Mouse (Mus musculus) hindbrain, embryonic 16.5 days (tissue): ENCODE measurements around the gene Prkcg. TPM values are rescaled to one million over a fixed set of nuclear protein-coding genes. Genes with fewer than 3 reads are reported as not detected.

Experiments used
- ATAC-seq: fragments of 200-750 bp; cut with Nextera tagmentation; 2 replicates; pipeline ENCODE4 v1.8.0; 2017; ENCODE audit warnings: moderate TSS enrichment, moderate library complexity
- H3K27ac ChIP-seq: fragments of 300-500 bp; sonication (generic); 2 replicates; pipeline ENCODE4 v1.5.1; 2014; ENCODE audit warnings: low read depth, mild to moderate bottlenecking, control low read depth, low read length, moderate library complexity
- H3K27me3 ChIP-seq: fragments of 300-500 bp; sonication (generic); replicated peaks from 2 replicates; pipeline ENCODE4 v1.6.1; 2014; ENCODE audit warnings: low read length; ENCODE audit not compliant: control insufficient read depth, insufficient read depth
- H3K36me3 ChIP-seq: fragments of 300-500 bp; sonication (generic); 2 replicates; pipeline ENCODE4 v1.6.1; 2014; ENCODE audit warnings: mild to moderate bottlenecking, low read length, moderate library complexity, mixed read lengths; ENCODE audit not compliant: control insufficient read depth, insufficient read depth
- H3K4me1 ChIP-seq: fragments of 300-500 bp; sonication (generic); 2 replicates; pipeline ENCODE4 v1.6.1; 2014; ENCODE audit warnings: low read depth, low read length; ENCODE audit not compliant: control insufficient read depth, insufficient read depth
- H3K4me2 ChIP-seq: fragments of 300-500 bp; sonication (generic); 2 replicates; pipeline ENCODE4 v1.6.1; 2014; ENCODE audit warnings: mild to moderate bottlenecking, low read length, control low read depth, moderate library complexity
- H3K4me3 ChIP-seq: fragments of 300-500 bp; sonication (generic); 2 replicates; pipeline ENCODE4 v1.5.1; 2014; ENCODE audit warnings: mild to moderate bottlenecking, low read length, control low read depth, moderate library complexity
- H3K9ac ChIP-seq: fragments of 300-500 bp; sonication (generic); 2 replicates; pipeline ENCODE4 v1.6.1; 2014; ENCODE audit warnings: low read depth, mild to moderate bottlenecking, control low read depth, low read length, moderate library complexity
- H3K9me3 ChIP-seq: fragments of 300-500 bp; sonication (generic); 2 replicates; pipeline ENCODE4 v1.6.1; 2014; ENCODE audit warnings: mild to moderate bottlenecking, low read length, moderate library complexity; ENCODE audit not compliant: control insufficient read depth
- WGBS: fragments of 180-500 bp; shearing (Covaris S2); extraction: QIAGEN DNeasy Blood & Tissue Kit; methylation state at CpG from one replicate; pipeline ENCODE4 v1.1.7; 2014; 5-methylcytosine and 5-hydroxymethylcytosine counted together
- polyA plus RNA-seq: library from polyadenylated mRNA; unstranded; fragments of >200 nt; fragmentation: Nextera tagmentation; extraction: Ambion mirVana; gene quantifications from 2 replicates; pipeline ENCODE4 v1.2.1, GENCODE M21; 2015

Gene Prkcg
- polyA plus RNA-seq, 1 experiment from 2014 or later, result 2.3 TPM

DNA sequence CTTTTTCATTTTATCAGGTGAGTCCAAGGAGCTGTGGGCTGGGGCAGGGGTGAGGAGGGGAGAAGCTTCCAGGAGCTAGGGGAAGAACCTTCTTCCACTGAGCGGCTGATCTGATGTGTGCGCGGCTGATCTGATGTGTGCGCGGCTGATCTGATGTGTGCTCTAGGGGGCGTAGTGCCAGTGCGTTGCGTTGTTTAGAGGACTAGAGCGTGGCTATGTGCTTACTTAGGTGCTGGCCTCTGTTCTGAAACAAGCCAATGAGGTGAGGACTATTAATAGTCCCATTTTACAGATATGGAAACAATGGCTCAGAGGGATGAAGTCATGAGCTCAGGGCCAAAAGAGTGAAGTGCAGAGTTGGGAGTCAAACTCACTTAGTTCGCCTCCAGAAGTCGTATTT lies 50.0 kb downstream of the Prkcg start:
- H3K9ac ChIP-seq, result no peak overlapping the region
- peaks cover 24% of the 10 kb centered on the region for H3K36me3 ChIP-seq
- no peaks in the 10 kb centered on the region for H3K9me3 ChIP-seq
- no peak for ATAC-seq
- no peak overlapping the region for H3K4me2 ChIP-seq
- no peak overlapping the region for H3K4me3 ChIP-seq
- WGBS, result 94% methylated on average over 11 of the region's 11 CpGs
- no peak overlapping the region for H3K27ac ChIP-seq
- no peaks in the 10 kb centered on the region for H3K27me3 ChIP-seq
- H3K4me1 ChIP-seq, result 0 out of 2 replicates have a peak, but pooled peaks cover 2% of the 10 kb centered on the region

- H3K4me1 ChIP-seq, result no peaks in the 10 kb centered on the region
- H3K9me3 ChIP-seq, result no peaks in the 10 kb centered on the region
- H3K4me2 ChIP-seq, result no peak overlapping the region
- no peak for ATAC-seq
- no peaks in the 10 kb centered on the region for H3K27me3 ChIP-seq
- peaks cover 34% of the 10 kb centered on the region for H3K36me3 ChIP-seq
- 89% methylated on average over 3 of the region's 3 CpGs for whole genome bisulfite sequencing
- H3K4me3 ChIP-seq, result no peak overlapping the region
- no peak overlapping the region for H3K9ac ChIP-seq
- no peak overlapping the region for H3K27ac ChIP-seq
These were observed 54.9 kb downstream of the Prkcg start for GRCm38 (mm10) chr7:3343861-3344260.

GRCm38 (mm10) chr7:3345301-3345700 lies 56.3 kb downstream of the Prkcg start:
- Histone ChIP-seq H3K4me2 (no peak overlapping the region), H3K27me3 (no peaks in the 10 kb centered on the region), H3K4me3 (no peak overlapping the region), H3K9ac (no peak overlapping the region), H3K27ac (no peak overlapping the region), H3K9me3 (no peaks in the 10 kb centered on the region), H3K36me3 (peaks cover 30% of the 10 kb centered on the region), H3K4me1 (no peaks in the 10 kb centered on the region)
- ATAC-seq, result no peak
- WGBS, result 92% methylated on average over 3 of the region's 3 CpGs

- no peaks in the 10 kb centered on the region for H3K9me3 ChIP-seq
- no peak overlapping the region for H3K4me2 ChIP-seq
- peaks cover 21% of the 10 kb centered on the region for H3K36me3 ChIP-seq
- WGBS, result 38% methylated on average over 20 of the region's 20 CpGs
- no peak overlapping the region for H3K4me3 ChIP-seq
- H3K27me3 ChIP-seq, result no peaks in the 10 kb centered on the region
- H3K4me1 ChIP-seq, result no peaks in the 10 kb centered on the region
- ATAC-seq, result no peak; the same call in 1 of the 2 replicates
- H3K9ac ChIP-seq, result no peak overlapping the region
- no peak overlapping the region for H3K27ac ChIP-seq
These were observed 58.6 kb downstream of the Prkcg start for GRCm38 (mm10) chr7:3347366-3348287.

DNA sequence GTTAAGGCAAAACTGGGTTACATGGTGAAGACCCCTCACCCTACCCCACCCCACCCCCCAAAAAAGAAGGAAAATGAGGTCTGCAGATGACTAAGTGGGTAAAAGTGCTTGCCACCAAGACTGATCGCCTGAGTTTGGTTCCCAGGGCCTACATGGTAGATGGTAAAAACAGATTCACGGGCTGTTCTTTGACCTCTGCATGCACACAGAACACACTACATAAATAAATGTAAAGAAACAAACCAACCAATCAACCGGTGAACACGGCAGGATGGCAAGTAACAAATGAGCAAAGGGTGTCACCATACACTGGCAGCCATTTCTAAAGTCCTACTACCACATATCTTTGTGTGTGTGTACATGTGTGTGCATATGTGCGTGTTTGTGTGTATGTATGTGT lies 59.3 kb downstream of the Prkcg start:
- Histone ChIP-seq H3K4me1 (no peaks in the 10 kb centered on the region), H3K4me3 (no peak overlapping the region), H3K36me3 (peaks cover 21% of the 10 kb centered on the region), H3K9ac (no peak overlapping the region), H3K27me3 (no peaks in the 10 kb centered on the region), H3K4me2 (no peak overlapping the region), H3K9me3 (no peaks in the 10 kb centered on the region), H3K27ac (no peak overlapping the region)
- WGBS, result 68% methylated on average over 5 of the region's 5 CpGs
- ATAC-seq, result no peak

GRCm38 (mm10) chr7:3349775-3350174 lies 60.8 kb downstream of the Prkcg start:
- Histone ChIP-seq H3K9me3 (no peaks in the 10 kb centered on the region), H3K9ac (no peak overlapping the region), H3K4me2 (no peak overlapping the region), H3K4me1 (no peaks in the 10 kb centered on the region), H3K27me3 (no peaks in the 10 kb centered on the region), H3K36me3 (peaks cover 18% of the 10 kb centered on the region), H3K27ac (no peak overlapping the region), H3K4me3 (no peak overlapping the region)
- WGBS, result 94% methylated on average over 9 of the region's 9 CpGs
- no peak for ATAC-seq

DNA sequence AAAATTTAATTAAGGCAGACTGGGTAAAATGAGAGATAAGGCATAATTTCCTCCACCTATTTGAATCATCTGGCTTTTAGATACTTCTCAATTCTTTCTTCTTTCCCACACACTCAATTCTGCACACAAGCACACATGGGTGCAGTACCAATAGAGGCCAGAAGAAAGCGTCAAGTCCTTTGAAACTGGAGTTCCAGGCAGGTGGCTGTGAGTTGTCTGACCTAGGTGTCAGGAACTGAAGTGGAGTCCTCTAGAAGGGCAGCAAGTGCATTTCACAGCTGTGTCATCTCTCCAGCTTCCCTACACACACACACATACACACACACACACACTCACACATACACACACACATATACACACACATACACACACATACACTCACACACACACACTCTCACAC lies 62.6 kb downstream of the Prkcg start:
- Histone ChIP-seq H3K4me3 (no peak overlapping the region), H3K4me2 (no peak overlapping the region), H3K27me3 (no peaks in the 10 kb centered on the region), H3K9ac (no peak overlapping the region), H3K27ac (no peak overlapping the region), H3K36me3 (peaks cover 15% of the 10 kb centered on the region), H3K9me3 (no peaks in the 10 kb centered on the region), H3K4me1 (no peaks in the 10 kb centered on the region)
- no peak for ATAC-seq
- 93% methylated on average over 1 of the region's 1 CpGs for WGBS

DNA sequence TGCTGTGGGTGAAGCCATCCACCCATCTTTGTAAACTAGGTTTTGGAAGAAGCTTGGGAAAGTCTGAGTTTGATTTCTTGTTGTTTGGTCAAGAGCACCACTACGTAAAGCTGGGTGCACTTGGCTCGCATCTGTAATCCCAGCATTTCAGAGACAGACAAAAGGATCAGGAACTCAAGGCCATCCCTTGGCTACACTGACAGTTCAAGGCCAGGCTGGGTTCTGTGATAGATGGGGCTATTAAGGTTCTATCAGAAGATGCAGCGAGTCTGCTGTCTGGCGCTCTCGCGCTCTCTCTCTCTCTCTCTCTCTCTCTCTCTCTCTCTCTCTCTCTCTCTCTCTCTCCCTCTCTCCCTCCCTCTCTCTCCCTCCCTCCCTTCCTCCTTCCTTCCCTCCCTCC lies 65.9 kb downstream of the Prkcg start:
- no peak overlapping the region for H3K27ac ChIP-seq
- H3K4me1 ChIP-seq, result no peaks in the 10 kb centered on the region
- ATAC-seq, result no peak
- 80% methylated on average over 6 of the region's 6 CpGs for WGBS
- no peak overlapping the region for H3K4me2 ChIP-seq
- peaks cover 10% of the 10 kb centered on the region for H3K36me3 ChIP-seq
- H3K4me3 ChIP-seq, result no peak overlapping the region
- H3K9ac ChIP-seq, result no peak overlapping the region
- no peaks in the 10 kb centered on the region for H3K27me3 ChIP-seq
- no peaks in the 10 kb centered on the region for H3K9me3 ChIP-seq

GRCm38 (mm10) chr7:3360678-3361077 lies 71.7 kb downstream of the Prkcg start:
- Histone ChIP-seq H3K36me3 (peaks cover 3% of the 10 kb centered on the region), H3K4me3 (no peak overlapping the region), H3K9me3 (no peaks in the 10 kb centered on the region), H3K4me1 (no peaks in the 10 kb centered on the region), H3K9ac (no peak overlapping the region), H3K4me2 (no peak overlapping the region), H3K27ac (no peak overlapping the region), H3K27me3 (no peaks in the 10 kb centered on the region)
- no peak for ATAC-seq
- 83% methylated on average over 1 of the region's 1 CpGs for WGBS
